Mouse (Mus musculus) liver (tissue): Measurements from ENCODE around the gene Sec14l4.
"Not testable (repeated sequence)": the region's sequence is repeated elsewhere in the genome, so short reads cannot be mapped to it uniquely, and the experiment has no call there.

Experiments
- DNase-seq: peaks from one replicate; pipeline ENCODE4 v3.0.0-alpha.2; 2020; ENCODE audit warnings: mixed read lengths

Gene Sec14l4

DNA sequence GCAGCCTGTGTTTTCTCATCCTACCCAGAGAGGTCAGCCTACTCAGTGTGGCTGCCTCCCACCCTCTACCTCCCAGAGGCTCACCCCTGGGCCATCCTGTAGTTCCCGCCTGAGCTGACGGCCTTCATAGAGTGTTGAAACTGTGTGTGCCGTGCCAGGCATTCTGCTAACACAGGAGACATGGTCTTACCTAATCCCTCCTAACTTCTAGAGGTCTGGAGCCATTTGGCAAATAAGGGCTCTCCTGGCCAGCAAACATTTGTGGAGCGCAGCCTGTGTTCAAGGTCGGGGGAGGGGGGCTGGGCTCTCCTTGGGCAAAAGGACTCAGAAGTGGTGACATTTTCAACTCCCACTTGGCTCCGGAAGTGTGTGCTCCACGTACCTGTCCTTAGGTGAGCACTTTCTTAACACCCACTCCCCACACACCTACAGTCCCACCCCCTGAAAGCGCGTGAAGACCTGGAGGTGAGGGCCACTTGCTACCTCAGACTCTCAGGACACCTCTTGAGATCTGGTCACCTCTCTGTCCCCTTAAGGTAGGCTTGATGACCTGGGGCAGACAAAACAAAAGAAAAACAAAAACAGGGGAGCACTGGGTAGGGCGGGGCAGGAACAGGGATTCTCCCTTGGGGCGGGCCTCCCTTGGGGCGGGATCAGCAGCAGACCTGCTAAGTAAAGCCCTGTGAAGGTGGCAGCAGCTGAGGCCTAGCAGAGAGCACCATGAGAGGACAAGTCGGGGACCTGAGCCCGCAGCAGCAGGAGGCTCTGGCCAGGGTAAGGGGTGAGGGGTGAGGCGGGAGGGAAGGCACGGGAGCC is at the start of gene Sec14l4:
TSS of gene Sec14l4 (plus strand) at position 337 of the 816 bp plus-strand sequence.
- no peak for DNase-seq

DNA sequence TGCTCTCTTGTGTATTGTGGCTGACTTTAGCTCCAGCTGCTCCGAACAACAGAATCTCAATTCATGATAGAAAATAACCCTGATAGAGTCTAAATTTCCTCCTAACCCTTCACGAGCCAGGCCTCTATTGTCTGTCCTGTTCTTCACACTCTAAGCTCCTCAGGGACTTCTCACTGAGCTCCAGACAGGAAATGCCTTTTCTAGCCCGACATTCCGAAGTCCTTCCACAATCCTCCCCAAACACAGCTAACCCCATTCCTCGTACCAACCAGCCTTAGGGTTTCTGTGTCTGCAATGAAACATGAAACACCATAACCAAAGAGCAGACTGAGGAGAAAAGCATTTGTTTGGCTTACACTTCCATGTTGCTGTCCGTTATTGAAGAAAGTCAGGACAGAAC is 49.7 kb upstream of the Sec14l4 start:
- DNase-seq = no peak

DNA sequence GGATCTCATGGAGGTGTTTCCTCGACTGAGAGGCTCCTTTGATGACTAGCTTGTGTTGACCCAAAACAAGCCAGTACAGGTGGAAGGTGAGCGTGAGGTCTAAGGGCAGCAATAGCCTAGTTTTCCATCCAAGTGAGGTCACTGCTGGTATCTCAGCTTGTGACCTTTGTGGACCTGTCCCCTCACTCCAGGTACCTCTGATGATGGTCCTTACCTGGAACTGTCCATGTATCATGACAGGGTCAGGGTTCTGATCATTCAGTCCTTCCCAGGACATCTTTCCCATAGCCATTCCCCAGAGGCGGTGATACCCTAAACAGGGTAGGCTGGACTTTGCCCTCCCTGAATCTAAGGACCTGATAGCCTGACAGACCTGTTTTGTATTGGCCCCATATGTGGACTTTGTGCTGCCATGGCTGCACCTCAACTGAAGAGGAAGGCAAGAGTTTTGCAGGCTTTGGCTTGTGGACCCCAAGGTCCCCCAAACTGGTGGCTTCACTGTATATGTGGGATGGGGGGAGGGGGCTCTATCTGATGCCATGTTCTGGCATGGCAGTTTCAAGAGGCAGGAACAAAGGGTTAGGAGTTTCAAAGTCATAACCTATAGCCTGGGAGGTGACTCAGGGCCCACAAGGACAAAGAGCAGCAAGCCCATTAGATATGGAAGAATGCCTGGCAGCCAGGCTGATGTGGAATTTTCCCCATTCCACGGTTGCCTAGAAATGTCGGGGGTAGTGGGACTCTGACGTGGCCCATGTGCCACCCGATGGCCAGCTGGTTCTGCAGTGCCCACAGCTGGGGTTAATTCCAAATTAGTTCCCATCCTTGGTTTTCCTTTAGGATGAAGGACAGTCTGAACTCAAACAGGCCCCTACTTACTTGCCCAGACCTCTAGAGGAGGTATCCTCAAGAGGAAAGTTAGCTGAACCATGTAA is 48.7 kb upstream of the Sec14l4 start:
- no peak for DNase-seq

DNA sequence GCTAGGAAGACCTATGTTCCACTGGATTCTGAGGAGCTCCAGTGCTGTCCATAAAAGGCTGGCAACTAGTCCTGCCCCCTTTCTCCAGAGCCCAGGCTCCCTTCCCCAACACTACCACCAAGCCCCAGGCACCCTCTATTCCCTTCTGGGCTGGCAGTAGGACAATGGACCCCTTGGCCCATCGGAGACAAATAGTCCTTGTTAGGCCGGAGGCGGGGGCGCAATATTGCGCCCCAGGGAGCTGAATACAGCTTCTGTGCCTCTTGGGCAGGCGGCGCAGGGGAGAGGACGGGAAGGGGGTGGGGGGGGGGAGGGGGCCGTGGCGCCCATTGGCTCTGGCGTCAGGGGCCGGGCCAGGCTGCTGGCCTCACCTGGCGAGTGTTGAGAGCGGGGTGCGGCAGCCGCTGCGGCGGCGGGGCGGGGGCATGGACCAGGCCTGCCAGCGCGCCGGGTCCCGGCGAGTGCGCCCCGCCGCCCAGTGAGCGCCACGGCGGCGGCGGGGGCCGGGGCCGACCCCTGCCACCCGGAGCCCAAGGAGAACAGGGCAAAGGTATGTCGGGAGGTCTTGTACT is 47.9 kb upstream of the Sec14l4 start, which contains the start of gene Gal3st1:
TSS of gene Gal3st1 (plus strand) at position 346 of the 572 bp plus-strand sequence.
- peak; percentile 45 for DNase-seq

DNA sequence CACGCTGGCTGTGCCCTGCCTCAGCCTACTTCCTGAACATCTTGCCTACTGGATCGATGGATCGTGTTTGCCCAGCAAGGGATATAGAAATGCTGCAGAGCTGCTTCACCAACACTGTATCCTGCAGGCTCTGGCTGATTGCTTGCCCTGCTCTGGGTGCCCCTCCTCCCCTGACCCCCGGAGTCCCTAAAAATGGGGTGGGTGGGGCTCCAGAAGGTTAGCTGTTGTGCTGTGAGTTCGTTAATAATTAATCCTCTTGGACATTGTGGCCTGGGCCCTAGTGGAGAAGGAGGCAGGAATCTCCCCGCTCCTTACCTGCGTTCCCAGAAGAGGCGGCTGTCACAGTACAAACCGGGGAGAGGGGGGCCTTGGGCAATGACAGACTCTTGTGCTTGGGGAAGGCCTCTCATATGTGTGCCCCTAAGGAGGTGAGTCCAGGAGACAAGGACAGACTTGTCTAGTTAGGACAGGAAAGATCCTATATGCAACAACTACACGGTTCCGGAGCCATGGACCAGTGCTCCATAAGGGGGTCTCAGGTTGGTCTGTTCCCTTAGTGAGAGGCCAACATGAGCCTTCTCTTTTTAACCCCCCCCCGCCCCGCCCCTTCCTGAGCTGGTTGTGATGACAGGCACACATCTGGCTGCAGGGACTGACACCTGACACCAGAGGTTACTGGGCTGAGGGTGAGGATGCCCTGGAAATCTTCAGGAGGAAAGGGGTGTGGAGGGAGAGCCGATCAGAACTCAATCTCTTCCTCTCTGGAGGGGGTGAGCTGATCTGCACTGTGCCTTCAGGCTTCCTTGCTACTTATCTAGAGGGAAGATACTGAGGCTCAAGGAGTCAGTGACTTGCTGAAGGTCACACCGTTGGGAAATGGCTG is 47.2 kb upstream of the Sec14l4 start:
- DNase-seq = peak; percentile 20

DNA sequence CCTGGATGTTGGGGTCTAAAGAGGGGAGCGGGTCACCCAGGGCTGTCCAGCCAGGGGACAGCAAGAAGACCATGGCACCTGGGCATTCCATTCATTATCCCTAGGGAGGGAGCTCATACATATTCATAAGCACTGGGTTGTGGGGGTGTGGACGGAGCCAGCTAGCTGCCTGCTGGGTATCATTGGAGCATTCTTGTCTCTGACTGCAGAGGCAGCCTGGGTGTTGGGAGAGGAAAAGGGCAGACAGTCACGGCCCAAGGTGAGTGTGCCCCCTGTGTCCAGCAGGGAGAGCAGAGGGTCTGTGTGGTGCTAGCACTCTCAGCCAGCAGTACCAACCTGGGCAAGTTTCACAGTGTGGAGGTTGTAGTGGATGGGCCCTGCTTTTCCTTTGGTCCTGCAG is 41.5 kb upstream of the Sec14l4 start:
- no peak for DNase-seq

DNA sequence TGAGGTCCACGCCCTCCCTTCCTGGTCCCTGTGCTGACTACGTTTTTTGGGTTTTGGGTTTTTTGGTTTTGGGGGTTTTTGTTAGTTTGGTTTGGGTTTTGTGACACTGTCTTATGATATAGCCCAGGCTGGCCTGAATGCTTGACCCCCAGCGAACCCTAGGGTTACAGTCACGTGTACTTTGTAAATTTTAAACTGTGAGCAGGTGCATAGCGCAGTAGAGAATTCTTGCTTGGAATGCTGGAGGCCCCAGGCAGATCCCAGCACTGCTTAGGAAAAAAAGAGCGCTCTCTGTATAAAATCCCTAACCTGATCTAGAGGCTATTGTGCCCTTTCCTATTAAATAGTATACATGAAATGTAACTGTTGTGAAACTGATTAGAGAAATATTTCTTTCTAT is 38.1 kb upstream of the Sec14l4 start:
- DNase-seq = no peak

DNA sequence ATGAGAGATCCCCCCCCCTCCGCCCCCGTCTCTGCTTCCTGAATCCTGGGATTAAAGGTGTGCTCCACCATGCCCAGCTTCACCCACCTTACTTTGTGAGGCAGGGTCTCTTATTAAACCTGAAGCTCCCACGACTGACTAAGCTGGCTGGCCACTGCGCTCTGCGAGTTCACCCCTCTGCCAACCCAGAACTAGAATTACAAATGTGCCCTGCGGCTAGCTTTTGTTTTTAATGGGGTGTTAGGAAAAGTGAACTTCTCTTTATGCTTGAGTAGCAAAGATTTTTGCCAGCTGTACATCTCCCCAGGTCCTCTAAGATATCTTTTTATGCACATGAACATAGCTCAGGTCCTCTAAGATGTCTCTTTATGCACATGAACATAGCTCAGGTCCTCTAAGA is 37.3 kb upstream of the Sec14l4 start:
- DNase-seq = no peak

DNA sequence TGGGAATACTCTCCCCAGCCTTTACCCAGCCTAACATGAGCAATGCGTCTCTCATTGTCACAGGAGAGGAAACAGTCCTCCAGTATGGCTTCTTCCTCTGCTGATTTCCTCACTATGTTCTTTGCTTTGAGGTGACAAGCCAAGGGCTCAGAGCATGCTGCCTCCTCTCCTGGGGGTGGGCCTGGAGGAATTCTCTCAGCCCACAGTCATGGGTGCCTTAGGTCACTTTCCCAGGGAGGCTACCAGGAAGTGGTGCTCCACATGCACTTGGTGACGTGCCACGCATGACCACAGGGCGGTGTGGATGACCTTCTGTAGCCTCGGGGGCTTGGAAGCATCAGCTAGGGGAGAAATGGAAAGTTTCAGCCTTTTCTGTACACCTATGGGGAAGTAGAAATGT is 35.8 kb upstream of the Sec14l4 start:
- DNase-seq = no peak

DNA sequence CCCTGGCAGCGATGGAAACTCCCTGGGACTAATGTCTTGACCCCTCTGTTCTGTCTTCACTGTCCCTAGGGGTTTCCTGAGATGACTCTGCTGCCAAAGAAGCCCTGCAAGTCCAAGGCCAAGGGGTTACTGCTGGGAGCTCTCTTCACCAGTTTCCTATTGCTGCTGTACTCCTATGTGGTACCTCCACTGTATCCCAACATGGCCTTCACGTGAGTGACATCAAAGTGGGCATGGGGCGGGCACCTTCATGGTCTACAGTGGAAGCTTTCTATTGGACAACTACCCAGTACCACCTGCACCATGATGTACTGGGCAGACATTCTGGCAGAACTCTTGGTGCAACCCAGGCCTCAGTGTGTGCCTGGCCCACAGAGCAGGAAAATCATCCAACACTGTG is 34.4 kb upstream of the Sec14l4 start:
- no peak for DNase-seq

DNA sequence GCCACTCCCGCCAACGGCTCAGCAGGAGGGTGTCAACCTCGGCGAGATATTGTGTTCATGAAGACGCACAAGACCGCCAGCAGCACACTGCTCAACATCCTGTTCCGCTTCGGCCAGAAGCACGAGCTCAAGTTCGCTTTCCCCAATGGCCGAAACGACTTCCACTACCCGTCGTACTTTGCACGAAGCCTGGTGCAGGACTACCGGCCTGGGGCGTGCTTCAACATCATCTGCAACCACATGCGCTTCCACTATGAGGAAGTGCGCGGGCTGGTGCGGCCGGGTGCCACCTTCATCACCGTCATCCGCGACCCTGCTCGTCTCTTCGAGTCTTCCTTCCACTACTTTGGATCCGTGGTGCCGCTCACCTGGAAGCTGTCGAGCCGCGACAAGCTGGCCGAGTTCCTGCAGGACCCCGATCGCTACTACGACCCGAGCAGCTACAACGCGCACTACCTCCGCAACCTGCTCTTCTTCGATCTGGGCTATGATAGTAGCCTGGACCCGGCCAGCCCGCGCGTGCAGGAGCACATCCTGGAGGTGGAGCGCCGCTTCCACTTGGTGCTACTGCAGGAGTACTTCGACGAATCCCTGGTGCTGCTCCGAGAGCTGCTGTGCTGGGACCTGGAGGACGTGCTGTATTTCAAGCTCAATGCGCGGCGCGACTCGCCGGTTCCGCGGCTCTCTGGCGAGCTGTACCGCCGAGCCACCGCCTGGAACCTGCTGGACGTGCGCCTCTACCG is 33.1 kb upstream of the Sec14l4 start:
- DNase-seq = peak; percentile 17

DNA sequence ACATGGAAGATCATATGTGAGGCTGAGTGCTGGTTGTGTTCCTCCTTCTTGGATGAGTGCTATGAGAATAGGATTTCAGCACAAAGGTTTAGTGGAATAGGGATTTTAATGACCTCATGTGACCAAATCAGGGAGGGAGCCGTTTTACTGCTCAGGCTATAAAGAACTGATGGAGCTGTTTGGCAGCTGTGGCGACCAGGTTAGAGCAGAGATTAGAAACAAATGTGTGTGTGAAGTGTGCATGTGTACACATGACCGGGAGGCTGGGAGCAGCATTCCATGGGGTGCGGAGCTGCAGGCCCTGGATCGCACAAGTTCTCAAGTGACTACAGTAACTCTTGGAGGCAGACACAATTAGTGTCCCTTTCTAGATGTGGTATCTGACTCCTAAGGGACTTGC is 31.7 kb upstream of the Sec14l4 start:
- DNase-seq = no peak

DNA sequence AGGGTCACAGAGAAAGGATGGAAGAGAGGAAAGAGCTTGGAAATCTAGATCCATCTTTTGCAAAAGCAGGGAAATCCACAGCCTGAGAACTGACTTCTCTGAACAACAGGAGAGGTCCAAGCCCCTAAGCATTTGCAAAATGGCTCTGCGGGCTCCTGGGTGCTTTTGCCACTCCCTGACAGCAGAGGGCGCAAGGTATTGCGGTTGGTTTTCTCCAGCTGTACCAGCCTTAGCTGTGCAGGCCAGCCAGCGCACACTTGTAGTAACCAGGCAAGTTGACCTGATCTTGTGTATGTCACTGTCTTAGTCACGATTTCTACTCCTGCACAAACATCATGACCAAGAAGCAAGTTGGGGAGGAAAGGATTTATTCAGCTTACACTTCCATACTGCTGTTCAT is 29.7 kb upstream of the Sec14l4 start:
- DNase-seq = peak; percentile 64

DNA sequence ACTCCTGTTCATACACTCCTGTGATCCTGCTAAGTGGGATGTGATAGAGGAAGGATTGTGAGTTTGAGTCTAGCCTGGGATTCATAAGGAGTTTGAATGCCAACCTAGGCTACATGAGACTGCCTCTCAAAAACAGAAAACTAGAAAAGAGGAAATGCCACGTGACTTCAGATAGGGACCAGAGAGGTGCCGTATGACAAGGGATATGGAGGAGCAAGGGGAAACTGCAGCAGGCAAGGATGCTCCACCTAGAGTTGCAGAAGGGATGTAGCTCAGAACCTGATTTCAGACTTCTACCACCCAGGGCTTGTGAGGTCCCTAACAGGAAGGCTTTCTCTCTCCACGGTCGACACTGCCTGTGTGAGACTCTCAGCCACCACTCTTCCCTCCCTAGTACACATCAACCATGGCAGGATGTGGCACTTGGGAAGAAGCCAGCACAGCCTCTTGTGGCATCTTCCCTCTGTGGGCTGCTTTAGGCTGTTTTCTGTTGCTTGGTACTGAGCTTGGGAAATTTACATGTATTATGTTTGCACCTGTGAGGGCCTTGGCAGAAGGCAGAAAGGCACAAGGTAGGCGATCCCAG is 25.9 kb upstream of the Sec14l4 start:
- no peak for DNase-seq

DNA sequence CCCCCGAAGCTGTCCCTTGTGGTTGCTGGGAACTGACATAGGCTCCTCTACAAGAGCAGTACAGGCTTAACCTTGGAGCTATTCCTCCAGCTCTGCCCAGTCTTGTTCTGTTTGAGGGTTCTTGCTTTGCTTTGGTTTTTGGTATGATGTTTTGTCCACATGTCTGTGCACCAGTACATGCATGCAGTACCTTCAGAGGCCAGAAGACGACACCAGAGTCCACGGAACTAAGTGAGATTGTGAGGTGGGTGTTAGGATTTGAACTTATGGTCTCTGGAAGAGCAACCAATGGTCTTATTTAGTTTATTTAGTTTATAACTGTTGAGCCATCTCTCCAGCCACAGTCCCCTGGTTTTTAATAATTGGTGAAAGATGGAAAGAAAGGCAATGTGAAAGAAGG is 24.8 kb upstream of the Sec14l4 start:
- no peak for DNase-seq

DNA sequence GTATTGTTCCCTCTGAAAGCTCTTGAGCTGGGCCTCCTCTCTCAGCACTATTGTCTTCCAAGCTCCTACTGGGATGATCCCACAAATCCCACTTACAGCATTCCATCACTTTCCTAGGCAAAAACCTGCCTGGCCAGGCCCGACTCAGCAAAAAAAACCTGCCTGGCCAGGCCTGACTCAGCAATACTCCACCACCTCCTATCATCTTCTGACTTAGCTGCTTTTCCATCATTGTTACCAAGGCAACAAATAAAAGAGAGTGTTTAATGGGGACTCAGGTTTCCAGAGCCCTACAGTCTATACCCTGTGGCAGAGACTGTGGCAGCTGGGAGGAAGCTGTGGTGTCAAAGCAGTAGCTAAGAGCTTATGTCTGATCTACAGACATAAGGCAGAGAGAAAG is 18.6 kb upstream of the Sec14l4 start:
- no peak for DNase-seq

DNA sequence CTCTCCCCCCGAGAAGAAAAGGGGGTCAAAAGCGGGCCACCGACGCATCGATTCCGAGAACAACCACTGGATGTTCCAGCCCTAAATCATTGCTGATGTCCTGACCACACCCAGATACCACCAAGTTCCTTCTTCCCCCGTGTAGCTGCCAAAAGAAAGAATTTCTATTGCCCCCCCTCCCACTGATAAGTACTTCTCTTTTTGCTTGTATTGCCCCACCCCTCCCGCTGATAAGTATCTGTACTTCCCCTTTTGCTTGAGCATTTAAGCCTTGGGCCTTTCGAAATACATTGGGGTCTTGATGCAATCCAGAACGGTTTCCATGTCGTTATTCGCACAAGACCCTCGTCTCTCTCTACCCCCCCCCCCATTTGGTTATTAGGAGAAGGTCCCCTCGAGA is 15.5 kb upstream of the Sec14l4 start:
- DNase-seq = not testable (repeated sequence)

DNA sequence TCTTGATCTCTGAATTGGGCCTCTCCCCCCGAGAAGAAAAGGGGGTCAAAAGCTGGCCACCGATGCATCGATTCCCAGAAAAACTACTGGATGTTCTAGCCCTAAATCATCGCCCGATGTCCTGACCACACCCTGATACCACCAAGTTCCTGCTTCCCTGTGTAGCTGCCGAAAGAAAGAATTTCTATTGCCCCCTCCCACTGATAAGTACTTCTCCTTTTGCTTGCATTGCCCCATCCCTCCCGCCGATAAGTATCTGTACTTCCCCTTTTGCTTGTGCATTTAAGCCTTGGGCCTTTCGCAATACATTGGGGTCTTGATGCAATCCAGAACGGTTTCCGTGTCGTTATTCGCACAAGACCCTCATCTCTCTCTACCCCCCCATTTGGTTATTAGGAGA is 9.2 kb upstream of the Sec14l4 start:
- DNase-seq = not testable (repeated sequence)

DNA sequence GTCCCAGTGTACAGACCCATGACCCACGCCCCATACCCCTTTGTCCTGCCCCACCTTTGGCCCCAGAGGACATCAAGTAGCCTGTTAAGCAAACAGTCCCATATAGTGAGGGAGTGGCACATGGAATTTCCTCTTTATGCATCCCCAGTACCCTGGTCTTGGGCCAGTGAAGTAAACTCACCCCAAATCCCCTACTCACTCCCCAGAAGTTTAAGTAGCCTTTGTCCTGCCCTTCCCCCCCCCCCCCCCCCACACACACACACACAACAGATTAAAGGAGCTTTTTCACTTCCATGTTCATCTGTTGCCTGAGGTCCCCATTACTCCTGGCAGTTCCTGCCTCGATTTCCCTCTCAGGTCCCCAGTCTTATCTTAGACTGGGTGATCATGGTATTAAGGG is 7.9 kb upstream of the Sec14l4 start:
- DNase-seq = no peak

DNA sequence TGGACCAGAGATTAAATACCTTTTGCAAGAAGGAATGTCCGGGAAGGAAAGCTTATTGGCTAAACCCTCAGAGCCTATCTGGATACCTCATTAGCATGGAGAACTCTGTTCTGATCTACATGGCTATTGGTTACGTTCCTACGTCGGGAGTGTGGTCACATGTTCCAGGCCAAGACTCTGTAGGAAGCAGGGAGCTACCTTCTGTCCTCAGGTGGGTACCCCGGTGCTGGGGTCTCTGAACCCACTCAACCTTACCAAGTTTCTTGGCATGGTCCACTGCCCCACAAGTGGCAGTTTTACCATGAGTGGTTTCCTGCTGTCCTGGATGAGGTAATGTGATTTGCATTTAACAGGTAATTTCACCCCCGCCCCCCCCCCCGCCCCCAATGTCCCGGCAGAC is 4.2 kb upstream of the Sec14l4 start:
- no peak for DNase-seq
